In genomic region chr19:47968993-47969659, GRCm38 (mm10) we compare ENCODE assay signal across 20 mouse cellular contexts. TPM values are rescaled to one million over a fixed set of nuclear protein-coding genes. Genes with fewer than 3 reads are reported as not detected.
A peak's percentile ranks its signal among the peaks of the same experiment; 100 is the strongest.
DNase-seq lines count a peak whose midpoint lies in the region; ATAC-seq lines count a peak whose summit lies in the region.
"Had no signal": no experiment of that assay in that cellular context is flagged by ENCODE, and none has a peak within 500 bp of the region (broad histone marks: within the 10 kb centered on the region; RNA-seq: fewer than 3 reads in every experiment).

No protein-coding gene starts in this region.

- peak overlapping the region; percentile 42; the same call in 1 of the 2 replicates for H3K27ac ChIP-seq in forebrain, embryonic 12.5 days
- no peak overlapping the region for H3K27ac ChIP-seq in forebrain, embryonic 15.5 days (replicated peaks)
- H3K27ac ChIP-seq in hindbrain, embryonic 12.5 days, result no peak overlapping the region
- peak overlapping the region; percentile 26; the same call in 1 of the 2 replicates for H3K27ac ChIP-seq in midbrain, embryonic 11.5 days (ENCODE audit: low read depth, low read length)
- H3K27ac ChIP-seq in neural tube, embryonic 13.5 days (replicated peaks), result 0 out of 2 replicates have a peak overlapping the region, but pooled peaks have one; percentile 14
- H3K27ac ChIP-seq: embryonic facial prominence, embryonic 13.5 days; liver, embryonic 15.5 days; stomach, postnatal 0 days had no signal

- H3K27me3 ChIP-seq in forebrain, embryonic 12.5 days, result no peaks in the 10 kb centered on the region
- no peaks in the 10 kb centered on the region for H3K27me3 ChIP-seq in forebrain, embryonic 15.5 days
- H3K27me3 ChIP-seq in hindbrain, embryonic 12.5 days, result no peaks in the 10 kb centered on the region
- no peaks in the 10 kb centered on the region for H3K27me3 ChIP-seq in midbrain, embryonic 11.5 days (ENCODE audit: control insufficient read depth, insufficient read depth, low read length)
- no peaks in the 10 kb centered on the region for H3K27me3 ChIP-seq in neural tube, embryonic 13.5 days
- H3K27me3 ChIP-seq: embryonic facial prominence, embryonic 13.5 days; liver, embryonic 15.5 days had no signal

- H3K4me2 ChIP-seq in forebrain, embryonic 12.5 days, result peak overlapping the region; percentile 19; the same call in 1 of the 2 replicates
- no peak overlapping the region for H3K4me2 ChIP-seq in forebrain, embryonic 15.5 days (replicated peaks)
- H3K4me2 ChIP-seq in hindbrain, embryonic 12.5 days (replicated peaks), result peak overlapping the region; percentile 37
- H3K4me2 ChIP-seq in midbrain, embryonic 11.5 days, result peak overlapping the region; percentile 31; the same call in 1 of the 2 replicates
- H3K4me2 ChIP-seq in neural tube, embryonic 13.5 days, result peak overlapping the region; percentile 51
- H3K4me2 ChIP-seq: embryonic facial prominence, embryonic 13.5 days; liver, embryonic 15.5 days had no signal

- H3K4me1 ChIP-seq in forebrain, embryonic 12.5 days, result peaks cover 14% of the 10 kb centered on the region
- H3K4me1 ChIP-seq in forebrain, embryonic 15.5 days, result peaks cover 8% of the 10 kb centered on the region
- peaks cover 10% of the 10 kb centered on the region for H3K4me1 ChIP-seq in hindbrain, embryonic 12.5 days
- H3K4me1 ChIP-seq in midbrain, embryonic 11.5 days (ENCODE audit: control insufficient read depth, insufficient read depth, low read length), result peaks cover 12% of the 10 kb centered on the region
- peaks cover 15% of the 10 kb centered on the region for H3K4me1 ChIP-seq in neural tube, embryonic 13.5 days (replicated peaks)
- H3K4me1 ChIP-seq: embryonic facial prominence, embryonic 13.5 days; liver, embryonic 15.5 days had no signal

- 61% methylated on average over 17 of the region's 17 CpGs for WGBS in forebrain, embryonic 12.5 days
- 50% methylated on average over 17 of the region's 17 CpGs for WGBS in forebrain, embryonic 15.5 days
- 34% methylated on average over 17 of the region's 17 CpGs for WGBS in hindbrain, embryonic 12.5 days
- 44% methylated on average over 17 of the region's 17 CpGs for WGBS in midbrain, embryonic 11.5 days
- WGBS in neural tube, embryonic 13.5 days, result 26% methylated on average over 17 of the region's 17 CpGs

- H3K4me3 ChIP-seq in forebrain, embryonic 12.5 days (replicated peaks), result no peak overlapping the region
- H3K4me3 ChIP-seq in forebrain, embryonic 15.5 days, result no peak overlapping the region
- H3K4me3 ChIP-seq in hindbrain, embryonic 12.5 days, result no peak overlapping the region
- H3K4me3 ChIP-seq in midbrain, embryonic 11.5 days (ENCODE audit: low read depth, low read length), result no peak overlapping the region
- H3K4me3 ChIP-seq in neural tube, embryonic 13.5 days, result 0 out of 2 replicates have a peak overlapping the region, but pooled peaks have one; percentile 3
- H3K4me3 ChIP-seq: embryonic facial prominence, embryonic 13.5 days; liver, embryonic 15.5 days; myocyte had no signal

- H3K9ac ChIP-seq in forebrain, embryonic 12.5 days, result no peak overlapping the region
- H3K9ac ChIP-seq in forebrain, embryonic 15.5 days (replicated peaks), result no peak overlapping the region
- H3K9ac ChIP-seq in hindbrain, embryonic 12.5 days, result no peak overlapping the region
- 0 out of 2 replicates have a peak overlapping the region, but pooled peaks have one; percentile 25 for H3K9ac ChIP-seq in midbrain, embryonic 11.5 days (ENCODE audit: low read length)
- H3K9ac ChIP-seq in neural tube, embryonic 13.5 days, result peak overlapping the region; percentile 26; the same call in 1 of the 2 replicates
- H3K9ac ChIP-seq: embryonic facial prominence, embryonic 13.5 days; liver, embryonic 15.5 days had no signal

- ATAC-seq in forebrain, embryonic 12.5 days (ENCODE audit: low FRiP score), result no peak
- ATAC-seq in forebrain, embryonic 15.5 days (replicated peaks), result no peak
- peak; percentile 71 for ATAC-seq in hindbrain, embryonic 12.5 days (ENCODE audit: low FRiP score)
- peak; percentile 80; the same call in 1 of the 2 replicates for ATAC-seq in midbrain, embryonic 11.5 days (ENCODE audit: low FRiP score)
- peak; percentile 74 for ATAC-seq in neural tube, embryonic 13.5 days (ENCODE audit: low read depth)
- ATAC-seq: lung, postnatal 0 days had no signal

- H3K9me3 ChIP-seq in forebrain, embryonic 12.5 days, result no peaks in the 10 kb centered on the region
- H3K9me3 ChIP-seq in forebrain, embryonic 15.5 days, result no peaks in the 10 kb centered on the region
- no peaks in the 10 kb centered on the region; the same call in none of the 2 replicates for H3K9me3 ChIP-seq in hindbrain, embryonic 12.5 days (replicated peaks)
- H3K9me3 ChIP-seq in midbrain, embryonic 11.5 days (ENCODE audit: control insufficient read depth, low read length), result no peaks in the 10 kb centered on the region
- H3K9me3 ChIP-seq in neural tube, embryonic 13.5 days, result no peaks in the 10 kb centered on the region
- H3K9me3 ChIP-seq: embryonic facial prominence, embryonic 13.5 days; liver, embryonic 15.5 days had no signal

- no peaks in the 10 kb centered on the region for H3K36me3 ChIP-seq in forebrain, embryonic 12.5 days (replicated peaks)
- H3K36me3 ChIP-seq in forebrain, embryonic 15.5 days, result no peaks in the 10 kb centered on the region
- H3K36me3 ChIP-seq in hindbrain, embryonic 12.5 days, result no peaks in the 10 kb centered on the region
- no peaks in the 10 kb centered on the region for H3K36me3 ChIP-seq in midbrain, embryonic 11.5 days (ENCODE audit: control insufficient read depth, insufficient read depth, low read length)
- no peaks in the 10 kb centered on the region for H3K36me3 ChIP-seq in neural tube, embryonic 13.5 days
- H3K36me3 ChIP-seq: embryonic facial prominence, embryonic 13.5 days; liver, embryonic 15.5 days had no signal

- peak; percentile 90 for DNase-seq in midbrain, embryonic 11.5 days (ENCODE audit: low spot score, missing footprints)
- no peak for DNase-seq in thymus, adult 18-20 months
- DNase-seq in cerebellum, postnatal 4 days (ENCODE audit: low spot score in 2 of 2), result no peak
- DNase-seq in B cell, adult 2 months, result no peak
- DNase-seq: adrenal gland, adult 8-10 months; cerebellum, adult 11 months; cerebellum, postnatal 14 days; heart, postnatal 4 days; kidney, adult 11 months; kidney, postnatal 10 days; thymus, postnatal 4 days had no signal

RNA-seq across cellular contexts. Expression of gene Cfap58, which starts 31.7 kb away (rescaled TPM):
- polyA plus RNA-seq in forebrain, embryonic 12.5 days (2016; fragmentation: Nextera tagmentation; extraction: Ambion mirVana), result 0.09 and 0.10 TPM in 2 replicates
- polyA plus RNA-seq in forebrain, embryonic 15.5 days (2015; fragmentation: Nextera tagmentation; extraction: Ambion mirVana), result 0.32 and 0.37 TPM in 2 replicates
- polyA plus RNA-seq in hindbrain, embryonic 12.5 days (2016; fragmentation: Nextera tagmentation; extraction: Ambion mirVana), result 0.30 and 0.72 TPM in 2 replicates
- 0.14 and 0.20 TPM in 2 replicates for polyA plus RNA-seq in midbrain, embryonic 11.5 days (2014; fragmentation: Nextera tagmentation; extraction: Ambion mirVana)
- polyA plus RNA-seq in neural tube, embryonic 13.5 days (2015; fragmentation: Nextera tagmentation; extraction: Ambion mirVana), result 0.47 and 0.62 TPM in 2 replicates
- polyA plus RNA-seq: liver, embryonic 15.5 days; myocyte; stomach, postnatal 0 days had no signal

RNA-seq across cellular contexts. Expression of gene Itprip, which starts 50.0 kb away (rescaled TPM):
- polyA plus RNA-seq in forebrain, embryonic 12.5 days (2016; fragmentation: Nextera tagmentation; extraction: Ambion mirVana), result 17.9 and 19.8 TPM in 2 replicates
- polyA plus RNA-seq in forebrain, embryonic 15.5 days (2015; fragmentation: Nextera tagmentation; extraction: Ambion mirVana), result 7.7 and 8.6 TPM in 2 replicates
- polyA plus RNA-seq in hindbrain, embryonic 12.5 days (2016; fragmentation: Nextera tagmentation; extraction: Ambion mirVana), result 16.1 and 16.6 TPM in 2 replicates
- polyA plus RNA-seq in midbrain, embryonic 11.5 days (2014; fragmentation: Nextera tagmentation; extraction: Ambion mirVana), result 11.8 and 13.2 TPM in 2 replicates
- 7.0 and 8.1 TPM in 2 replicates for polyA plus RNA-seq in neural tube, embryonic 13.5 days (2015; fragmentation: Nextera tagmentation; extraction: Ambion mirVana)

RNA-seq across cellular contexts. Expression of gene Cfap43, which starts 50.0 kb away (rescaled TPM):
- 0.22 and 0.37 TPM in 2 replicates for polyA plus RNA-seq in forebrain, embryonic 12.5 days (2016; fragmentation: Nextera tagmentation; extraction: Ambion mirVana)
- 0.82 and 2.6 TPM in 2 replicates for polyA plus RNA-seq in forebrain, embryonic 15.5 days (2015; fragmentation: Nextera tagmentation; extraction: Ambion mirVana)
- polyA plus RNA-seq in hindbrain, embryonic 12.5 days (2016; fragmentation: Nextera tagmentation; extraction: Ambion mirVana), result 1.7 and 3.2 TPM in 2 replicates
- polyA plus RNA-seq in midbrain, embryonic 11.5 days (2014; fragmentation: Nextera tagmentation; extraction: Ambion mirVana), result 0.05 and 0.07 TPM in 2 replicates
- polyA plus RNA-seq in neural tube, embryonic 13.5 days (2015; fragmentation: Nextera tagmentation; extraction: Ambion mirVana), result 0.28 and 0.47 TPM in 2 replicates

Comparison
In these comparisons a context has a peak if more than half of its experiments do, and no peak if none do; other contexts are left out.
1. H3K27ac ChIP-seq: peak in forebrain, embryonic 12.5 days (single experiment), midbrain, embryonic 11.5 days (single experiment) and neural tube, embryonic 13.5 days (single experiment); none in forebrain, embryonic 15.5 days (single experiment) and hindbrain, embryonic 12.5 days (single experiment).
2. ATAC-seq: peak in hindbrain, embryonic 12.5 days (single experiment), midbrain, embryonic 11.5 days (single experiment) and neural tube, embryonic 13.5 days (single experiment); none in forebrain, embryonic 12.5 days (single experiment) and forebrain, embryonic 15.5 days (single experiment).
3. H3K9ac ChIP-seq: peak in midbrain, embryonic 11.5 days (single experiment) and neural tube, embryonic 13.5 days (single experiment); none in forebrain, embryonic 12.5 days (single experiment), forebrain, embryonic 15.5 days (single experiment) and hindbrain, embryonic 12.5 days (single experiment).